Mouse (Mus musculus): ENCODE results near the gene Lrrc27.

Lrrc27 gene

DNA sequence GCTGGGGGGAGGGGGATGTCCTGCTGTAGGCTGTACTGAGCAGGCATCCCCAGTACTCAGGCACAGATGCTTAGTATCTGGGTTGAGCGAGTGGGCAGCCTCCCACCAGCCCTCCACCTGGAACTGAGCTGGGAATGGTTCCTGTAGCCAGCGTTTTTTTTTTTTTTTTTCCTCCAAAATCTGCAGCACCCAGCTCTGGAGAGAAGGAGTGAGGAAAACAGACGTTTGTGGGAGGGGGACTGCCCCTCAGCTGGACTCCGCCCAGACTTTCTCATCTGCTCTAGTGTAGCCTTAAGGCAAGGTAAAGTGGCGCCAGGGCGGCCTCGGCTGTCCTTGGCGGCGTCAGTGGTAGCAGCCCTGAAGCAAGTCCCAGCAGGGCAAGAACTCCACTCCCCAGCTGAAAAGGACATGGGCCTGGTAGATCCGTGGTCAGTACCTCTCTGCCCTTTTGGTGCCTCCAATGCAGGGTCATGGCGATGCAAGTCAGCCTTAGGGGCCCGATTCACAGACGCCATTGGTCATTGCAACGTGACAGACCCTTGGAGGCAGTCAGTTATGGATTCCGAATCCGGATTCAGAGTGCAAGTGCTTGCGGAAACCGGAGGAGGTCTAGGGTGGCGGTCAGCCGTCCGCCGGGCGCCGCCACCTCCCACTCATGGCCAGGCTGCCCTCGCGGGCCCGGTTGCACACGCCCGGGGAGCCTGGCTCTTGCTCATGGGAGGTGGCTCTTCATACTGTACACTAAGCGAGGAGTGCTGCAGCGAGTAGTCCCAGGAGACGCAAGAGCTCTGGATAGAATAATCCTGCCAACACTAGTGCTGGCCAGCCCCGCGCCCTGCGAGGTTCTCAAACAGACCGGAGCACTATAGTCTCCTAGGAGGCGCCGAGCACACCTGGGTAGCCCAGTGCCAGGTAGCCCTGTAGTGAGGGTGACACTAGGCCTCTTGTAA lies 34.4 kb downstream of the Lrrc27 start:
- peak; percentile 46 for DNase-seq (ENCODE audit: low spot score)

- DNase-seq (ENCODE audit: low spot score) = peak; percentile 53
Measured at GRCm38 (mm10) chr7:139247881-139248614, 35.3 kb downstream of the Lrrc27 start, which contains the start of gene Pwwp2b. TSS of gene Pwwp2b (plus strand) at chr7:139248482.

GRCm38 (mm10) chr7:139248615-139249405 lies 36.0 kb downstream of the Lrrc27 start:
- DNase-seq (ENCODE audit: low spot score) = no peak

DNA sequence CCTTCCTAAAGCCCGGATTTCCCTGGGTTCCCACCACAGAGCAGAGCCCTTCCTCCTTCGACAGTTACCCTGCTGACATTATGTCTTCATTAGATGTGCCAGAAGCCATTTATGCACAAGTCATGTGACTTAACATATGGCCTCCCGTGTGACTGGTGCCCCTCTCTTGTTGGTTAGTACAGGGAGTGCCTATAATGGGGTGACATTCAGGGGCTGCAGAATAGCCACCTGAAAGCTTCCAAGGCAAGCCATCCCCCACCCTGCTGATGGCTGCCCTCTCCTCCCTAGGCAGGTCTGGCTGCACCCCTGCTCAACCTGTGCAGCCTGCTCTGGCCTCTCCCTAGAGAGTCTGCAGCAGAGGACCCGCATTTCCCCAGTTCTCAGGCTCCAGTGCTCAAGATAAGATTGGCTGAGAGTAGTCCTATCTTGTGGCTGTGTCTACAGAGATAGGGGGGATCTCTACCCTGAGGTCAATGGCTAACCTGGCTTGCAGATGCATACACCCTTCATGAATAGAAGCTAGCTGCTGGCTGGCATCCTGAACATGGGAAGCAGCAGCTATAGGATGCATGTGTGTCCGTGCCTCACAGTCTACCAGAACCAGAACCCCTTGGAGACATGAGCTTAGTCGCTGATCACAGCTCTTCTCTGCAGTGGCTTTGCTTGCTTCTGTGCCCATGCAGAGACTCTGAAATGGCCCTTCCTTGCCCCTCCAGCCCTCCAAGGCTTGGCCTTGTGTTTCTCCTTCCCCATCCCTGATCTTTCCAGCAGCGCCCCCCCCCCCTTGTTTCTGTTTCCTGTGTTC lies 36.8 kb downstream of the Lrrc27 start:
- DNase-seq (ENCODE audit: low spot score) = no peak

DNA sequence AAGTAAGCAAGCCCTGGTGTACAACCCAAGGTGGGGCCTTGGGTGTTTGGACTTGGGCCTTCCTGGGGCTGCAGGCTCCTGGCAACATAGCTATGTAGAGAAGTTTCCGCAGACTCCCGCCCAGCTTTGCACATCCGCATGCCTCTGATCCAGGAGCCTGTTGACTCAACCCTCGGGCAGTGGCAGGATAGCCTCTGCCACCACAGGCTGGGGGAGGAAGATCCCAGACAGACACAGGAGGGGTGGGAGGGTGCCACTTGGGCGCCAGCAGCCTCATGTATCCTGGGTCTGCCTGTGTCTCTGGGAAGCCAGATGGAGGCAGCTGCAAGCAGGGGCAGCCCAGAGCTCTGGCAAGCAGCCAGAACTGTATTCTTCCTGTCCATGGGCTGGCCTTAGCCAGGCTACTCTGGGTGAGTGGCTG lies 39.1 kb downstream of the Lrrc27 start:
- peak; percentile 49 for DNase-seq (ENCODE audit: low spot score)

DNA sequence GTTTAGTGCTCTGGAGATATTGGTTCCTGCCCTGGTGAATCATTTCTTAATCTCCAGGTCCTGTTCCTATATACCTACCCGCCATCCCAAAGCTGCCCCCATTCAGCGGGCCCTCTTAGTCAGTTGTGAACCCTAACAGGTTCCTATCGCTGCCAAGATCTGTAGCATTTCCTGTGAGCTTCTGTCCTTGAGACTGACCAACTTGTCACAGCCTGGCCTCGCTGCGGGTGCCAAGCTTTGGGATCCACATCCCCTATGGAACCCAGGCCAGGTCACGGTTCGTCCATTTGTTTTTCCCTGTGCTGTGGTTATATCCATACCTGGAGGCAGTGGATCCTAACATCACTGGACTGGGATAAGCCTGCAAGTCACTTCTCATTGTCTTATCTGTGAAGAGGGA lies 39.8 kb downstream of the Lrrc27 start:
- DNase-seq (ENCODE audit: low spot score) = no peak

DNA sequence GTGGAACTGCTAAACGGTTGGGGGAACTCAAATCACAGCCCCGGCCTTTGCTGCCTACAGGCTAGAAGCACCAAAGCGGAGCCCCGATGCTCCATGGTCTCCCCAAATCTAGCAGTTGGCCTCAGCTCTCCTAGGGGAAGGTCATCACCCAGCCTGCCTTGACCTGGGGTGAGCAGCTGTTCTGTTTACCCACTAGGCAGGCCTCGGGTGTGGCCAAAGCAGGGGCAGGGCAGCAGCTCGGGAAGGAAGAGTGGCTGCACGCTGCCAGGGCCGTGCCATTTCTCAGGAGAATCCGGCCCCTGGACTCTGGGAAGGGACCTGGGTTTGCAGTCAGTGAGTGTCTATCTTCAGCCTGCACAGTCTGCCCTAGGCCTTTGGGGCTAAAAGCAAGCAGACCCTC lies 40.2 kb downstream of the Lrrc27 start:
- DNase-seq (ENCODE audit: low spot score) = no peak

DNA sequence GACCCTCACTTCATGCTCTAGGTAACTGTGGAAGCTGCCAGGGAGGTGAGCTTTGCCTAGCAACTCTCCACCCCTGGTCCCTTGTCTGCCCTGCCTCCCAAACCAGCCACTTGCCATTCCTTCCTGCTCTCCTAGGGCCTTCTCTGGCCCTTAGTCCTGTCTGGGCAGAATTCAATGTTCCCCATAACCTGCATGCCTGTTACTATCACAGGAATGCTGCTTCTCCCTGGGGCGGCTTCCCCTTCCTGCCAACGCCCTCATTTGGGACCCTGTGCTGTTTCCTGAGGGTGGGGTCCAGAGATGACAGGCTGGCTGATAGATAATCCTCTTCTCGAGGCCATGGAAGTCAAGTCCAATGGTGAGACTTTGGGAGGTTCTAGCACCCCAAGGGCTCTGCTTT lies 40.7 kb downstream of the Lrrc27 start:
- DNase-seq (ENCODE audit: low spot score) = no peak

GRCm38 (mm10) chr7:139254626-139255025 lies 41.8 kb downstream of the Lrrc27 start:
- no peak for DNase-seq (ENCODE audit: low spot score)

DNA sequence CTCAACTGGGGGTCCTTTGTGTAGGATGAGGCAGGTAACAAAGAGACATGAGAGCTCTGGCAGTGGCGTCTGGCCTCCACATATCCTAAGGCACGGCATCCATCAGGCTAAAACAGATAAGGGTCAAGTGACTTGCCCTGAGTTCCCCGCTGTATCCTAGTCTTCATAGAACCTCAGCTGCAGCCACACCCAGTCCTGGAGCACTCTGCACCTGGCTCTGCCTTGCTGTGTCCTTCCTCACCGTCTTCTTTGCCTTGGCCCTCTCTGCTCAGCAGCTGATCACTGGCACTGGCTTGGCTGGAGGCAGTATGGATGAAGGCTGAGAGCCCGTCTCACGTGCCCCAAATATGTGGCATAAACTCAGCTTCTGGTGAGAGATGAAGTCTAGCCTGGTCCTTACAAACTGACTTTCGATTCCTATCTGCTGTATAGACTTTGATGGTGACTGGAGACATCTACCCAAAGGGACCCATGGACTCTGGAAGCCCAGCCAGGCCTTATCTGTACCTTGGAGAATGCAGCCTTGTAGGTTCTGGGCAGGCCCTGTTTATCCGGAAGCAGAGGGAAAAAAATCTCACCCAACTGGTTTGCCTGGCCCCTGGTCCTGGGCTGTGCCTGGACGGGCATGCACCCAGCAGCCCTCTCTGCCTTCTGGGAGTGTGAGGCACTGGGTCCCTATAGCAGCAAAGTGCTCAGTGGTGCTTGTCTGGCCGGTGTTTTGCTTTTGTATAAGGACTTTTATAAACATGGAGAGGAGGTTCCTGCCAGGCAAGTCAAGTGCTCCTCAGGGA lies 45.2 kb downstream of the Lrrc27 start:
- DNase-seq (ENCODE audit: low spot score) = no peak

- no peak for DNase-seq (ENCODE audit: low spot score)
Measured at GRCm38 (mm10) chr7:139264337-139264736, 51.5 kb downstream of the Lrrc27 start.

GRCm38 (mm10) chr7:139265634-139266033 lies 52.8 kb downstream of the Lrrc27 start:
- no peak for DNase-seq (ENCODE audit: low spot score)

DNA sequence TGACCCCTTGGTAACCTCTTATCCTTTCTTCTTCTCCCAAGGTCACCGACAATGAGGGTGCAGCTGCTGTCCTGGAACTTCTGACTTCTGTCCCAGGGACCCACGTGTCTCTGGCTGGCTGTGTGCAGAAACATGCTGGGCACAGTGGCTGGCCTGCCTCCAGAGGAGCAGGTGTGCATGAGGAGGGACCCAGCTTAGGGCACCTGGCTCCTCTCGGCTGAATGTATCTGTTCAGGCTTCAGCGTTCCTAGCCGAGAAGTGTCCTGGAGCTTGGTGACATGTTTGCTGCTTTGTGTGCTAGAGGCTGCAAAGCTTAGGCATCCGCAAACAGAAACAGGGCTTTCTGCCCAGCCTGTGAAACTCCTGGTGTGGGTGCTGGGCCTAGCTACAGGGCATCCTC lies 53.6 kb downstream of the Lrrc27 start:
- no peak for DNase-seq (ENCODE audit: low spot score)

GRCm38 (mm10) chr7:139266886-139267870 lies 54.4 kb downstream of the Lrrc27 start:
- DNase-seq (ENCODE audit: low spot score) = no peak

DNA sequence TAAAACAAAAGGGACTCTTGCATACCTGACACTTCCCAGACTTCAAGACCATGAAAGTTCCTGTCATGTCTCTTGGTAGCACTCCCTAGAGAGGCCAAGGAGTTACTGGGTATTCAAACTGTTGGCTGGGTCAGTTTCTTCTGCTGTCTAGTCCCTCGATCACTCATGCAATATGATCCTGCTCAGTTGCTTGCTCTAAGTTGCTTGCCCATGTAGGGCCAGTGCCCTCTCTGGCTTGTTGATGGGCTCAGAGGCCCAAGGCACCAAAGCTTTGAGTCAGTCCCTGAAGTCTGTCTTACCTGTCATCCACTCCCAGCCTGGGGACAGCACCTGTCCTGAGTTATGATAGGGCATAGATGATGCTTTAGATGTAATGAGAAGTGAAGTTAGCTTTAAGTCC lies 58.0 kb downstream of the Lrrc27 start:
- DNase-seq (ENCODE audit: low spot score) = no peak

GRCm38 (mm10) chr7:139271871-139272270 lies 59.1 kb downstream of the Lrrc27 start:
- no peak for DNase-seq (ENCODE audit: low spot score)

DNA sequence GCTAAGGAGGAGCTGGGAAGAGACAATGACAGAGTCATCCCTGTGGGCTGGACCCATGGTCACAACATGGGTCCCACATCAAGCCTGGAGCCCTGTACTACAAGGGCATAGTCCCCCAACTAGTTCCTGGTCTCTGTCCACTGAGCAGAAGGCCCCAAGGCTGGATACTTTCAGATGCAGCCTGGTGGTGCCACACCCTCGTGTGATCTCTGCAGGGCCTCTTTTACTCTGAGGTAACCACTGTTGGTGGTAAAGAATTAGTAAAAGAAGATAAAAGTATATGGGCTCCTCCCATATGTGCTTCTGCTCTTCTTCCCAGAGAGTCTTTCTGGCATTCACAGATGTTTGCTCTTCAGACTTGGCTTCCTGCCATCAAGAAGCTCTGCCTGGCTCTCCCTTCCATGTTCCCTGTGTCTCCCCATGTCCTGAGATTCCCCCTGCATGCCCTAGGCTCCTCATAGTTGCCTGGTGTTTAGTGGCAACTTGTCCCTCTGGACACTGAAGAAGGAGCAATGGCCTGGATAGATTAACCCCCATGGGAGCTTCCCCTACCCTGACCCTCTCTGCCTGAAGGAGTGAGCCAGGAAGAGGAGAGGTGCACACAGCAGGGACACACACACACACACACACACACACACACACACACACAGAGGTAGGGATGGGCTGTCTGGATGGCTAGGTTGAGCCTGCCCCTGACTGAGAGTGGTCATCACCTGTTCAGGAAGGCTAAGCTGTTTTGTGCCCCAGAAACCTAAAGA lies 60.0 kb downstream of the Lrrc27 start:
- DNase-seq (ENCODE audit: low spot score) = peak; percentile 43

GRCm38 (mm10) chr7:139273397-139273719 lies 60.6 kb downstream of the Lrrc27 start:
- no peak for DNase-seq (ENCODE audit: low spot score)

- no peak for DNase-seq (ENCODE audit: low spot score)
Measured at GRCm38 (mm10) chr7:139275586-139275985, 62.8 kb downstream of the Lrrc27 start.

All from testis, postnatal 14 days (tissue).